Mouse (Mus musculus): ENCODE measurements at regions not wholly inside any gene's neighbourhood (a gene's known extent, or its start where the extent isn't known, plus 50 kb on each side); places are given as distances from the start of the nearest gene placed in this dataset.

GRCm38 (mm10) chr17:58596661-58597060 is 394.5 kb downstream of the Pdzph1 start:
- Histone ChIP-seq H3K27ac (no peak overlapping the region), H3K4me3 (no peak overlapping the region)
- TF ChIP-seq CTCF (conservative IDR thresholded peaks at IDR 0.05) = no peak
- DNase-seq (ENCODE audit: low spot score in 2 of 2) = no peak

- Histone ChIP-seq H3K4me3 (no peak overlapping the region), H3K27ac (no peak overlapping the region)
- TF ChIP-seq CTCF (conservative IDR thresholded peaks at IDR 0.05) = peak; percentile 79
- DNase-seq (ENCODE audit: low spot score in 2 of 2) = peak; percentile 12 to 21
These were observed 403.2 kb downstream of the Pdzph1 start for GRCm38 (mm10) chr17:58587946-58588345.

- DNase-seq (ENCODE audit: low spot score in 2 of 2) = no peak
- TF ChIP-seq CTCF (conservative IDR thresholded peaks at IDR 0.05) = no peak
- H3K27ac ChIP-seq = no peak overlapping the region
- H3K4me3 ChIP-seq = no peak overlapping the region
These were observed 418.3 kb downstream of the Pdzph1 start for GRCm38 (mm10) chr17:58572885-58573284.

All from layer of hippocampus, adult 2 months (tissue).